Mouse (Mus musculus) intestine, embryonic 14.5 days (tissue): Measurements from ENCODE around the gene Zfand5. TPM values are rescaled to one million over a fixed set of nuclear protein-coding genes. Genes with fewer than 3 reads are reported as not detected.
"Not testable (repeated sequence)": the region's sequence is repeated elsewhere in the genome, so short reads cannot be mapped to it uniquely, and the experiment has no call there.

ENCODE experiments used
- ATAC-seq: fragments of 200-750 bp; cut with Nextera tagmentation; replicated peaks from 2 replicates; pipeline ENCODE4 v1.8.0; 2017; ENCODE audit warnings: low read depth, moderate number of reproducible peaks, moderate TSS enrichment, moderate library complexity; ENCODE audit not compliant: low FRiP score, low TSS enrichment
- DNase-seq: peaks from one replicate; pipeline ENCODE4 v3.0.0-alpha.2; 2018; ENCODE audit warnings: low spot score
- H3K27ac ChIP-seq: fragments of 300-500 bp; sonication (generic); 2 replicates; pipeline ENCODE4 v1.5.1; 2014; ENCODE audit warnings: low read depth, mild to moderate bottlenecking, control low read depth
- H3K27me3 ChIP-seq: fragments of 300-500 bp; sonication (generic); replicated peaks from 2 replicates; pipeline ENCODE4 v1.6.1; 2014; ENCODE audit warnings: low read length, control low read depth; ENCODE audit not compliant: control insufficient read depth, insufficient read depth
- H3K36me3 ChIP-seq: fragments of 300-500 bp; sonication (generic); 2 replicates; pipeline ENCODE4 v1.6.1; 2014; ENCODE audit warnings: low read length, control low read depth; ENCODE audit not compliant: control insufficient read depth, insufficient read depth
- H3K4me1 ChIP-seq: fragments of 300-500 bp; sonication (generic); replicated peaks from 2 replicates; pipeline ENCODE4 v1.6.1; 2014; ENCODE audit warnings: low read length, control low read depth, mixed read lengths; ENCODE audit not compliant: control insufficient read depth, insufficient read depth
- H3K4me2 ChIP-seq: fragments of 300-500 bp; sonication (generic); 2 replicates; pipeline ENCODE4 v1.6.1; 2014; ENCODE audit warnings: low read length
- H3K4me3 ChIP-seq: fragments of 300-500 bp; sonication (generic); 2 replicates; pipeline ENCODE4 v1.5.1; 2014; ENCODE audit warnings: low read depth, low read length, control low read depth, mixed read lengths
- H3K9ac ChIP-seq: fragments of 300-500 bp; sonication (generic); 2 replicates; pipeline ENCODE4 v1.6.1; 2014; ENCODE audit warnings: mild to moderate bottlenecking, low read length
- H3K9me3 ChIP-seq: fragments of 300-500 bp; sonication (generic); 2 replicates; pipeline ENCODE4 v1.6.1; 2016; ENCODE audit warnings: low read length, control low read depth; ENCODE audit not compliant: control insufficient read depth
- WGBS: fragments of 180-500 bp; shearing (Covaris S2); extraction: QIAGEN DNeasy Blood & Tissue Kit; methylation state at CpG from one replicate; pipeline ENCODE4 v1.1.7; 2014; 5-methylcytosine and 5-hydroxymethylcytosine counted together
- polyA plus RNA-seq: library from polyadenylated mRNA; unstranded; fragments of >200 nt; fragmentation: Nextera tagmentation; extraction: Ambion mirVana; gene quantifications from 2 replicates; pipeline ENCODE4 v1.2.1, GENCODE M21; 2014

Gene Zfand5
- polyA plus RNA-seq: 93.3 and 97.7 TPM in 2 replicates

DNA sequence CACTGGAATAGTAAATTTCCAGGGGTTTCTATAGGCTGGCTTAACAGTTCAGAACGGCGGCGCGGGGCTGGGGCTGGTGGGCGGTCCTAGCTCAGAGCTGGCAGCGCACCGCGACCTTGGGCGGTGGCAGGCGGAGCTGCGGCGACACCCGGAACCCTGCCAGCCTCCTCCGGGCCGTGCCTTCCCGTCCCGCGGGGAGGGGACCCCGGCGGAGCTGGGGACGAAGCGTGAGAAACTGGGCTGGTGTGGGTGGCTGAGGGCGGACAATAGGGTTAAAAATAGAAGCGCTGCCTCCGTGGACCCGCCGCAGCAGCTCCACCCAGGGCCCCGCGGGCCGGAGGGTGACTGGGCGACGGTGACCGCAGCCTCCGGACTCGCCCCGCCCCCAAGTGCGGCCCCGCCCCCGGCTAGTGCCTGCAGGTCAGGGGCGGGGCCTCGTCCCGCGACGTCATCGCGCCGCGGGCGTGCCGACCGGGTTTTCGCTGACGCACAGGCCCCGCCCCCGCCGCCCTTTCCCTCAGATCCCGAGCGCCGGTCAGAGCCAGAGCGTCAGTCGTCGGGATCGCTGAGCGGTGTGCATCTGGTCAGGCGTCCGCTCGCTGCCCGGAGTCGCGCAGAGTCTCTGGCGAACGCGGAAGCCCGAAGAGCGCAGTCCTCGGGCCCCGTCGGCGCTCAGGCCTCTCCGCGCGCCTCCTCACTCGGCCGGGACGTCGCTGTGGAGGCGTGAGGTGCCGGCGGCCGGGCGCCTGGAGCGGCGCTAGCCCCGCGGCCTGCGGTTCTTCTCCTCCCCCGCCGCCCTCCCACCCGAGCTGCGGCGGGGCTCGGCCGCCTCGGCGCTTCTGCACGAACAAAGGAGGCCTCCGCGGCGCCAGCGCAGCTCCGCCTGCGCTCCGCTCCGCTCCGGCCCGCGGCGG is at the start of gene Zfand5:
Gene Zfand5 (plus strand): TSS at position 538 of the 914 bp plus-strand sequence.
- Histone ChIP-seq H3K27me3 (no peaks in the 10 kb centered on the region), H3K27ac (peak within 1 kb of the TSS; percentile 100), H3K4me1 (peaks cover 5% of the 10 kb centered on the region; the same call in 1 of the 2 replicates), H3K4me2 (peak within 1 kb of the TSS; percentile 75), H3K36me3 (peaks cover 4% of the 10 kb centered on the region), H3K9ac (peak within 1 kb of the TSS; percentile 100), H3K4me3 (peak within 1 kb of the TSS; percentile 90), H3K9me3 (no peaks in the 10 kb centered on the region)
- DNase-seq: peak; percentile 97
- peak; percentile 95 for ATAC-seq
- WGBS: under 1% methylated on average over 87 of the region's 118 CpGs

DNA sequence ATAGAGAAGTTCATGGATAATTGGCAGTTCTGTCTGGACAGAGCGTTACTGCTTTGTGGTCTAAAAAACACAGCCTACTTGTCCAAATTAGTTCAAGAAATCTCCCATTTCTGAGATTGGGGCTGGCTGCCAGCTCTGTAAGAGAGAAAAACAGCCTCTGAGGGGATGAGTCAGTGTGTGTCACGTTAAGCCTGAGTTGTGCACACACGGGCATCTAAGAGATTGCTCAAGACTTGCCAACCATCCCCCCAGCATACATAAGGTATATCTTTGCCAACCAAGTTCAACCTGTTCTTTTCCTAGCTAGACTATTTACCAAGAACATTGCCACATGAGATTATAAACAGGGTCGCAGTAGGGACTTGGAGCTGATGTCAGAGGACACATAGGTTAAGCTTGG is 44.9 kb upstream of the Zfand5 start:
- no peak overlapping the region for H3K27ac ChIP-seq
- WGBS: 68% methylated on average over 4 of the region's 4 CpGs
- H3K36me3 ChIP-seq: no peaks in the 10 kb centered on the region
- H3K27me3 ChIP-seq: no peaks in the 10 kb centered on the region
- no peaks in the 10 kb centered on the region for H3K4me1 ChIP-seq
- no peaks in the 10 kb centered on the region for H3K9me3 ChIP-seq
- H3K4me3 ChIP-seq: no peak overlapping the region
- H3K4me2 ChIP-seq: no peak overlapping the region
- H3K9ac ChIP-seq: no peak overlapping the region
- ATAC-seq (no peak), DNase-seq (no peak)

DNA sequence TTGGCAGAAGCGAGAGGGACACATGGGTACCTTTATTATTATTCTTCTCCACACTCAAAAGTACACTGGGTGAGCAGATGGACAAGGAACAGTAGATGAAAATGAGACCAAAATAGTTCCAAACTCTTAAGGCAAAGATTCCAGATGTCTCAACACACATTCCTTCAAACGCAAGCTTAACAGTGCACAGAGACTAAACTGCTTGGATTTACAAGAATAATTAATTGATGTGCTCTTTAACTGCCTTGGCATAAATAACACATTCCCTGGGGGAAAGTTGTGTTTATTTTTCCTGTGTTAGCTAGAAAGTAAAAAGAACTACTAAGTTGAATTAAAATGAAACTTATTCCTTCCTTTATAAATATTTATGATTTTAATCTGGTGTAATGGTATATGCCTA is 44.3 kb upstream of the Zfand5 start:
- H3K9ac ChIP-seq: no peak overlapping the region

DNA sequence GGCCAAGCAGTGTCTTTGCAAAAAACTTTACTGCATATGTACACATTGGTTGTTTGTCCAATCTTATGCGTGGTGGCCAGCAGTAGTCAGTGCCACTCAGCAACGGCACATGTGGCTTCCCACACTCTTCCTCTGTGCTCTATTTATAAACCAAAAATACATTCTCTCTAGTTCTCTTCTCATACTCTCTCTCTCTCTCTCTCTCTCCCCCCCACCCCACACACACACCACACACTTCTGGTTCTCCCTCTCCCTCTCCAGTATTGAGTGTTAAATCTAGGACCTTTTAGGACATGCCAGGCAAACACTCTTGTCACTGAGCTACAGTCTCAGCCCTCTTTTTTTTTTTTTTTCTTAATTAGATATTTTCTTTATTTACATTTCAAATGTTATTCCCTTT is 23.3 kb upstream of the Zfand5 start:
- ATAC-seq, H3K9ac ChIP-seq, H3K27me3 ChIP-seq, H3K4me3 ChIP-seq, DNase-seq, H3K9me3 ChIP-seq, H3K27ac ChIP-seq, H3K4me1 ChIP-seq, H3K36me3 ChIP-seq, H3K4me2 ChIP-seq: not testable (repeated sequence)
- WGBS: 87% methylated on average over 2 of the region's 2 CpGs

More for the DNA sequence above, 44.3 kb upstream of the Zfand5 start:
- Histone ChIP-seq H3K27ac (no peak overlapping the region), H3K27me3 (no peaks in the 10 kb centered on the region), H3K4me1 (no peaks in the 10 kb centered on the region), H3K36me3 (no peaks in the 10 kb centered on the region), H3K4me3 (no peak overlapping the region), H3K9me3 (no peaks in the 10 kb centered on the region), H3K4me2 (no peak overlapping the region)
- ATAC-seq (no peak), DNase-seq (no peak)
- 32% methylated on average over 2 of the region's 2 CpGs for WGBS

DNA sequence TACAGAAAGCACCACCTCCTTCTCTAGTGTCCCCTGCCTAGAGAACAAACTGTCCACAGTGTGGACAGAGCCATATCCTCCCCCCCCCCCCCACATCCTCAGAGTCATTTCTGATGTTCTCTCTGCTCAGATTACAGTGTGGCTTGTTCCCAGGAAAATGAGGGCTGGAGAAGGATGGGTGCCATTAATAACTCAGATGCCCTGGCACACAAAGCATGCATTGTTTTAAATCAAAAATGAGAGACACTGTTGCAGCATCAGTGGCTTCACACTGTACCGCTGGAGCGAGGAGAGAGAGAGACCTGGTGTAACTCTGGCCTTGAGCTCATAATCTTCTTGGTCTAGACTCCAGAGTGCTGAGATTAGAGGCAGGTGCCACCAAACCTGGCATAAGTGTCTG is 18.2 kb upstream of the Zfand5 start:
- no peak for DNase-seq
- H3K36me3 ChIP-seq: no peaks in the 10 kb centered on the region
- H3K27me3 ChIP-seq: no peaks in the 10 kb centered on the region
- H3K4me3 ChIP-seq: no peak overlapping the region
- no peak overlapping the region for H3K9ac ChIP-seq
- WGBS: 87% methylated on average over 2 of the region's 2 CpGs
- no peak overlapping the region for H3K27ac ChIP-seq
- H3K9me3 ChIP-seq: no peaks in the 10 kb centered on the region
- no peak for ATAC-seq
- no peak overlapping the region for H3K4me2 ChIP-seq
- H3K4me1 ChIP-seq: no peaks in the 10 kb centered on the region

DNA sequence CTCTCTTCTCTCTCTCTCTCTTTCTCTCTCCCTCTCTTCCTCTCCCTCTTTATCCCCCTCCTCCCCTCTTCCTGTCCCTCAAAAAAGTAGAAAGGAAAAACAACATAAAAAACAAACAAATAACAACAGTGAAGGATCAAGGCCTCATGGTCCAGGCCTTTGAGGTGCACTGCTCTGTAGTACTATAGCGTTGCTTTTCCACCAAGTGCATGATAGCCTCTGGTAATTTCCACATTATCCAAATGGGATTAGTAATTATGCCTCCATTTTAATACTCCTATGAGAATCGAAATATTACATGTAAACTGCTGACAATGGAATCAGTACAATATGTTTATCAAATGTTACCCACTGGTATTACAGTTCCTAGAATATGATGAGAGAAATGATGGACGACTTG is 16.2 kb upstream of the Zfand5 start:
- Histone ChIP-seq H3K27me3 (no peaks in the 10 kb centered on the region), H3K4me1 (no peaks in the 10 kb centered on the region), H3K9me3 (no peaks in the 10 kb centered on the region), H3K27ac (no peak overlapping the region), H3K4me3 (no peak overlapping the region), H3K4me2 (no peak overlapping the region), H3K36me3 (no peaks in the 10 kb centered on the region), H3K9ac (no peak overlapping the region)
- no peak for DNase-seq
- 81% methylated on average over 3 of the region's 3 CpGs for WGBS
- ATAC-seq: no peak

DNA sequence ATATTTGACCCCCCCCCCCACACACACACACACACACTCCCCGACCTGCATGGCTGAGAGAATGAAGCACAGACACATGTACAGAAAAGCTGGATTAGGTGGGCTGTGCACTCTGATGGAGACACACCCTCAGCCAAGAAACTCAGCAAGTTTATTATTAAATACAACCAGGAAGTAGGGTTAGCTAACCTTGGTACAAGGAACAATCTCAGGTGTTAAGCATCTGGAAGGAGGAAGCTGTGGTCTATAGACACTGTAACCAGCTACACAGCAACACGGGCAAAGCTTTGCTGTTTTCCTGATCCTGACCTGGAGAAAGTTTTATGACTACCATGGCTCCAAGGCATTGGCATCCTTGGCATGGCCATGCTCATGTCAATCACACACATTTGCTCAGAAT is 12.6 kb upstream of the Zfand5 start:
- Histone ChIP-seq H3K27ac (no peak overlapping the region), H3K36me3 (no peaks in the 10 kb centered on the region), H3K27me3 (no peaks in the 10 kb centered on the region), H3K4me1 (no peaks in the 10 kb centered on the region), H3K9me3 (no peaks in the 10 kb centered on the region), H3K4me2 (no peak overlapping the region), H3K9ac (no peak overlapping the region), H3K4me3 (no peak overlapping the region)
- WGBS: 66% methylated on average over 2 of the region's 2 CpGs
- DNase-seq (no peak), ATAC-seq (no peak)

DNA sequence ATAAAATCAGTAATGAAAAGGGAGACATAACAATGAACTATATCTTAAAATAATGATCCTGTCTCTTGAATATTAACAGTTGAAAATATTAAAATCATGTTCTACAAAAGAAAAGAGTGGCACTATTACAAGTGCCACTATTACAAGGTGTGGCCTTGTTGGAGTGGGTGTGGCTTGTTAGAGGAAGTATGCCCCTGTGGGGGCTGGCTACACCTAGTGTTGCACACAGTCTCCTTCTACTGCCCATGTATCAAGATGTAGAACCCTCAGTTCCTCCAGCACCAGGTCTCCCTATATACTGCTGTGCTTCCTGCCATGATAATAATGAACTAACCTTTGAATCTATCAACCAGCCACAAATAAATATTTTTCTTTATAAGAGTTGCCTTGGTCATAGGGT is 11.8 kb upstream of the Zfand5 start:
- Histone ChIP-seq H3K4me3 (no peak overlapping the region), H3K27ac (no peak overlapping the region), H3K4me2 (no peak overlapping the region), H3K4me1 (no peaks in the 10 kb centered on the region), H3K9me3 (no peaks in the 10 kb centered on the region), H3K27me3 (no peaks in the 10 kb centered on the region), H3K9ac (no peak overlapping the region), H3K36me3 (no peaks in the 10 kb centered on the region)
- ATAC-seq (no peak), DNase-seq (no peak)

DNA sequence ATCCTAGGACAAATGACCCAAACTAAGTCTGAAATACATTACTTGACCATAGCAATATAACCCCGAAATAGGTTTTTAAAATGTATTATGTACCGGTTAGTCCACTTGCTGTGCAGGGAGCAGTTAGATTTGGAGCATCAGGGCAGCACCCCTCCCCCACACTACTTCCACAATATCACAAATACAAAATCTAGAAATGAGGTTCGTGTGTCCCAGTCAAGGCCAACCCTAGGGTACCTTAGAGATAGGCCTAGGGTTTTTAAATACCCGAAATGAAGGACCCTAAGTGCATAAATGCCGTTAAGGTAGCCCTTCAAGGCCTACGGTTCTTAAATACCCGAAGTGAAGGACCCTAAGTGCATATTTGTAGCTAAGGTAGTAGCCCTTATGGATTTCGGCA is 892 bp upstream of the Zfand5 start:
- peak overlapping the region; percentile 67 for H3K4me2 ChIP-seq
- WGBS: 25% methylated on average over 8 of the region's 8 CpGs
- H3K27ac ChIP-seq: peak overlapping the region; percentile 100
- DNase-seq (no peak), ATAC-seq (no peak)
- peak overlapping the region; percentile 90 for H3K4me3 ChIP-seq
- H3K9me3 ChIP-seq: no peaks in the 10 kb centered on the region
- H3K9ac ChIP-seq: peak overlapping the region; percentile 100
- H3K4me1 ChIP-seq: peaks cover 5% of the 10 kb centered on the region; the same call in 1 of the 2 replicates
- H3K27me3 ChIP-seq: no peaks in the 10 kb centered on the region
- H3K36me3 ChIP-seq: no peaks in the 10 kb centered on the region
